Mouse (Mus musculus) urinary bladder, adult 2 months (tissue): ENCODE measurements around the gene Adamtsl1. TPM values are rescaled to one million over a fixed set of nuclear protein-coding genes. Genes with fewer than 3 reads are reported as not detected.

ENCODE experiments used
- DNase-seq: peaks from one replicate; pipeline ENCODE4 v3.0.0; 2022; ENCODE audit warnings: low spot score
- polyA plus RNA-seq: library from polyadenylated mRNA; depleted of rRNA; stranded (reverse); fragments of >200 nt; gene quantifications from 2 replicates; pipeline ENCODE4 v1.2.3, GENCODE M21; 2012

Gene Adamtsl1
- polyA plus RNA-seq, 1 experiment = 30.5 TPM

GRCm38 (mm10) chr4:86406501-86407199, 892.7 kb downstream of the Adamtsl1 start:
- no peak for DNase-seq

DNA sequence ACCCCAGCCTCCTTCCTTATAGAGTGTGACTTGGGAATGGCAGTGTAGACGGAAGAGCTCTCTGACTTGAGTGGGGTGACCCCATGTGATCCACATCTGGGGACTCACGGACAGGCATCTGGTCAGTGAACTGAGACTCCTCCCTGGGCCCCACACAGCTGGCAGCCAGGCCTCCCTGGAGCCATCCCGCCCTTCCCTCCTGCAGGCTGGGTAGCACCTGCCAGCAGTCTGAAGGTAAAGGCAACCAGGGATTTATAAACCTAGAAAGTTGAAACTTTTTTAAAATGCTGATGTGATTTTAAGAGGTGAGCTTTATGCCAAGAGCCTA, 893.2 kb downstream of the Adamtsl1 start:
- DNase-seq = no peak

DNA sequence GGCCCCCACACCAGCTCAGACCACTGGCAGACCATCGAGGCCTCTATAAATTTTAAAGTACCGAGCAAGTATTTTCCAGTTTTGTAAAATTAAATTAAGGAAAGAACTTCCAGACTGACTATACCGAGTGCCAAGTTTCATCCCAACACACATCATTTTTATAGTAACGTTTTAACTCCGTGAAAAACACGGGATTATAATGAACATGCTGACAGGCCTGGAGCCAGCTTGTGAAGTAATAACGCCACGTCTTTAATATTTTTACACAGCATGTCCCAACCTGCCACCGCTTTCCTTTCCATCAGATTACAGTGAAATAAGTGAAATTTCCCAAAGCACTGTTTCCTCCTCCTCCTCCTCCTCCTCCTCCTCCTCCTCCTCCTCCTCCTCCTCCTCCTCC, 894.4 kb downstream of the Adamtsl1 start:
- DNase-seq = no peak

DNA sequence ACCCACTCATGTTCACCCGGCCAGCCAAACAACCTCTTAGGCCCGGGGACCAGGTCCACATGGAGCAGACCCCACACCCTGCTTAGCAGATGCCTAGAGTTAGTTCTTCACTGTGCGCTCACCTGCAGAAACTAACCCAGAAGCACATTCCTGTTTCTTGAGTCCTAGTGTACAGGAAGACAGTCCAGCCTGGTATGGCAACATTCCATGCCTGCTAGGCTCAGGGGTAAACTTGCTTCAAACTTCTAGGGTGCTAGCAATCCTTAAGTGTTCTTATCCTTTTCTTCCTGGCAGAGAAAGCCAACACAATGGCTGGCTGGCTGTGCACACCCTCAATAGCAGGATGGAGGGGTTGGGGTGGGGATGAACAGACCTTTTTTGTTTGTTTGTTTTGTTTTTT, 897.0 kb downstream of the Adamtsl1 start:
- no peak for DNase-seq

DNA sequence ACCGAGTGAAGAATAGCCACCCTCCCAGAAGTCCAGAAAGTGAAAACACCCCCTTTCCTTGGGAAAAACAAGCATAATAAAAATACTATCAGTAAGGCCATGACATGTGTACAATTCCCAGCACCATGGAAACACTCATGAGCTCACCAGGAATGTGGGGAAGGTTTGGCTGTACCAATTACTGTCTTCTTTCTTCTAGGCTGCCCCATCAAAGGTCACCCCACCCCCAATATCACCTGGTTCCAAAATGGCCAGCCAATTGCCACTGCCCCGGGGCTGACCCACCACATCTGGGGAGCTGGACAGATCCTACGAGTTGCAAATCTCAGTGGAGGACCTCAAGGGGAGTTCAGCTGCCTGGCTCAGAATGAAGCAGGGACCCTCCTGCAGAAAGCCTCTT, 899.4 kb downstream of the Adamtsl1 start:
- DNase-seq = no peak

DNA sequence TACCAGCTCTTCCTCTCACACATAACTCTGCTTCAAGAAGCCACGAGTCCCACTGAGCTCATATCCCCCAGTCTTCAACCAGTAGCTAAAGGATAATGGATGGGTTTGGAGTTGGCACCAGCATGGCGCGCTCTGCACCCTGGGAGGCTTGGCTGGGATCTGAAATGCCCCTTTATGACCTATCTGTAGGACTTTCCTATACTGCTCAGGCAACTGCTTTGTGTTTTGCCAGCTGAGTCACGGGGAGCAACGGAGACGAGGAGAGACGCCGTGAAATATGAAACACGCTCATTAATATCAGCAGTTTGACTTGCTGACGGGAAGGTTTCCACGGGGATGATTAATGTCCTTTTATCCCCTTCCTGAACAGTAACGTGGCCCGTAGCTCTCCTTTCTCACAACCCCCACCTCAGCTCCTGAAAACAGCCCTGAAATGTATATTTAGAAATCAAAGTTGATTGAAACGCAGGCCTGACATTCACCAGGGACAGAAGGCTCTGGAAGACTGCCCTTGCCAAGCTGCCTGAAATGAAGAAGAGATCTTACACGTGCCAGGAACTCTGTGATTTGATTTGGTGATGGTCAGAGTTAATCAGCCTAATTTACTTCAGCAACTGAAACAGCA, 902.5 kb downstream of the Adamtsl1 start:
- DNase-seq = no peak

- no peak for DNase-seq
These were observed 908.6 kb downstream of the Adamtsl1 start for GRCm38 (mm10) chr4:86422586-86422985.

DNA sequence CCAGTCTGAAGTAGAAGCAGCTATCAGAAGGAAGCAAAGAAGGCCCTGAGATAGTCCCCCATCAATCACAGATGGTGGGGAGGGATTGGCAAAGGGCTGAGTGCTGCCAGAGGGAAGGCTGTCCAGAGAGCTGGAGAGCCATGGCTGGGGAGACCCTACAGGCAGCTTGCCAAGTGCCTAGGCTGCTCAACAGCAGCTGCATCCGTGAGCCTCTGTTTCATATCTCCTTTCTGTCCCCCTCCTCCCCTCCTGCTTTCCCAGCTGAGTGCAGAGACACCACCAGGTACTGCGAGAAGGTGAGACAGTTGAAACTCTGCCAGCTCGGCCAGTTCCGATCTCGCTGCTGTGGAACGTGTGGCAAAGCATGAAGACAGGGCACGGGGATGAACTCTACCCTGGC, 911.6 kb downstream of the Adamtsl1 start:
- no peak for DNase-seq

DNA sequence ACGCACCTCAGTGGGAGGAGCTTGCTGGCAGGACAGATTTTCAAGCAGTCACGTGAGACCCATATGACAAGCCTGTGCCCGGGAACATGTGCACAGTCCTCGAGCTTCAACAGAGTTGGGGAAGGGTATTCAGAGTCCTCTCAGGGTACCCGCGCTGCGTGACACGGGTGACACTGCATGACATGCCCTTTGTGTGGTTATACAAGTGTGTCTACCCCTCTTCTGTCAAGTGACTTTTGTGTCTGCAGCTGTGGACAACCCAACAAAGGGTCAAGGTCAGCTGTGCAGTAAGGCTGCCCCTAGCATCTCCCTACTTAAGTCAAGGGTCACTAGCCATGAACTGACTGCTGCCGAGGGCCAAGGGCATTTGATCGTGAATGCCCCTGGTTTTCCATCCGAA, 912.6 kb downstream of the Adamtsl1 start:
- DNase-seq = no peak

- DNase-seq = no peak
These were observed 913.3 kb downstream of the Adamtsl1 start for GRCm38 (mm10) chr4:86427312-86427711.

DNA sequence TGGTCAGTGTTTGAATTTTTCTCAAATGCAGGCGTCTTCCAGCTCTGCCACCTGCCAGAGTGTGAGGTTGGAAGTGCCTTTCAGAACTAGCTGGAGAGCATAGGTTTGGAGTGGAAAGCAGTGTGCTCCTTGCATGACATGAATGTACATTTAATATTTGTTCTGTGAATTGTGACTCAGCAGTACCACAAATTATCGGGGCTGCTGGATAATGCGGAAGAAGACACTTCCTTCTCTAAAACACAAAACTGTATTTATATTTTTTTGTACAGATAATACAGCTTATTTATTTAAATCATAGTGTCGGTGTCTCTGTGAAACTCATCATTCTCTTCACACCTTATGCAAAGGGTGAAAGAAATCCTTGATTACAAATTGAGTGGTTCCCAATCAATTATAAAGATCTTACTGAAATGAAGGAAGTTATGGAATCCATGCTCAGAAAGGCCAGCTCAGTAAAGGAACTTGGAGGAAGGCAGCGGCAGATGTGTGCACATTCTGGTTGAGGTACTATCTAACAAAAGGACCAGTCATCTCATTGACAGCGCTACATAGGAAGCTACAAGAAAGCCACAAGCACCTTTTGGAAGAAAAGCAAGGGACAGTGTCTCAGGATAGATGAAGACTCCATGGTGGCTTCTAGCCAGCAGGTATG, 914.2 kb downstream of the Adamtsl1 start:
- no peak for DNase-seq

DNA sequence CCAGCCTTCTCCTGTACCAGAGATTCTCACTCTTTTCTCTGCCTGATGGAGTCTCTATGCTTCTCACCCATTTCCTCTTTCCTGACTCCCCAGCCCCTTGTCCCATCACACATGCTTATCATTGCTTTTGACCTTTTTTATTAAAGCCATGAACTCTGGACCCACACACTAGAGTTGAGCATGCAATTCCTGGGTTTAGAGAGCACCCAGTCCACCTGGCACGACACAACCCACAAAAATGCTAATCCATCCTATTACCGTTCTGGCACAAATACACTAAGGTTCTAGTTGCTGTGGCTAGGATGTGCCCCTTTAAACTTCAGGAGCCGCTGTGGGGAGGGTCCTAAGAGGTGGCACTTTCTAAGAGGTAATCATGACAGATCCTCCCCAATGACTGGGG, 921.7 kb downstream of the Adamtsl1 start:
- no peak for DNase-seq

GRCm38 (mm10) chr4:86436336-86436735, 922.4 kb downstream of the Adamtsl1 start:
- no peak for DNase-seq

GRCm38 (mm10) chr4:86450468-86450867, 936.5 kb downstream of the Adamtsl1 start:
- DNase-seq = no peak

DNA sequence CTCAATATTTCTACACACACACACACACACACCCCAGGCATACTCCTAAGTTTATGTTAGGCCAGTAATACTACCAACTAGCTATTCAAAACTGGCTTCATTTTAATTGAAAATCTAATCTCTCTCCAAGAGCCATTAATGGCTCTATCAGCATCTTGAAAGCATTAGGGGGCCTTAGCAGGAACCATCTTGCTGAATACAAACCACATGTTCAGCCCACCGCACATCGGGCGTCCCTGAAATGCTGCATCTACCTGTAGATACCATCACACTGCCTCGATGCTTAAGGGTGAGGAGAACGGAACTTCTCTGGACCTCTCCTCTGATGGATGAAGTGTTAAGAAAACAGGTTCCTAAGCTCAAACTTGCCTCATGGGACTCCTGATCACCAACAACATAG, 950.8 kb downstream of the Adamtsl1 start:
- no peak for DNase-seq
